Mouse (Mus musculus) heart, embryonic 14.5 days (tissue): ENCODE data around the gene Sdk2. TPM values are rescaled to one million over a fixed set of nuclear protein-coding genes. Genes with fewer than 3 reads are reported as not detected.

Source experiments
- ATAC-seq: fragments of 200-750 bp; cut with Nextera tagmentation; 2 replicates; pipeline ENCODE4 v1.8.0; 2017; ENCODE audit warnings: low read depth, moderate TSS enrichment; ENCODE audit not compliant: insufficient number of reproducible peaks, insufficient read depth, low FRiP score
- H3K27ac ChIP-seq, 2 experiments: fragments of 200-500 bp in 1 of 2; fragments of 300-500 bp in 1 of 2; sonication (generic) in 1 of 2; replicated peaks in 1 of 2; 2 replicates each; pipeline ENCODE4 v1.5.1; 2012 to 2014; ENCODE audit warnings: low read depth in 2 of 2, low read length in 2 of 2, control low read depth in 1 of 2, mild to moderate bottlenecking in 1 of 2, mixed read lengths in 1 of 2; ENCODE audit not compliant: control insufficient read depth in 1 of 2, insufficient read depth in 1 of 2
- H3K27me3 ChIP-seq: fragments of 300-500 bp; sonication (generic); 2 replicates; pipeline ENCODE4 v1.6.1; 2014; ENCODE audit warnings: mild to moderate bottlenecking, low read length, control low read depth; ENCODE audit not compliant: control insufficient read depth, insufficient read depth
- H3K36me3 ChIP-seq: fragments of 300-500 bp; sonication (generic); 2 replicates; pipeline ENCODE4 v1.6.1; 2014; ENCODE audit warnings: mild to moderate bottlenecking, control low read depth, low read length, mixed read lengths; ENCODE audit not compliant: control insufficient read depth, insufficient read depth
- H3K4me1 ChIP-seq, 2 experiments: fragments of 200-500 bp in 1 of 2; fragments of 300-500 bp in 1 of 2; sonication (generic) in 1 of 2; 2 replicates each; pipeline ENCODE4 v1.6.1; 2012 to 2014; ENCODE audit warnings: low read length in 2 of 2, control low read depth in 1 of 2, mixed read lengths in 1 of 2; ENCODE audit not compliant: control insufficient read depth in 2 of 2, insufficient read depth in 2 of 2
- H3K4me2 ChIP-seq: fragments of 300-500 bp; sonication (generic); 2 replicates; pipeline ENCODE4 v1.6.1; 2014; ENCODE audit warnings: mild to moderate bottlenecking, low read length
- H3K4me3 ChIP-seq, 2 experiments: fragments of 200-500 bp in 1 of 2; fragments of 300-500 bp in 1 of 2; sonication (generic) in 1 of 2; 2 replicates each; pipeline ENCODE4 v1.5.1; 2012 to 2014; ENCODE audit warnings: low read length in 2 of 2, mild to moderate bottlenecking in 2 of 2, control low read depth in 1 of 2, low read depth in 1 of 2, moderate library complexity in 1 of 2; ENCODE audit not compliant: control insufficient read depth in 1 of 2, insufficient read depth in 1 of 2
- H3K9ac ChIP-seq: fragments of 300-500 bp; sonication (generic); 2 replicates; pipeline ENCODE4 v1.6.1; 2014; ENCODE audit warnings: mild to moderate bottlenecking, low read length
- H3K9me3 ChIP-seq: fragments of 300-500 bp; sonication (generic); 2 replicates; pipeline ENCODE4 v1.6.1; 2016; ENCODE audit warnings: low read length, control low read depth; ENCODE audit not compliant: control insufficient read depth
- WGBS: fragments of 180-500 bp; shearing (Covaris S2); extraction: QIAGEN DNeasy Blood & Tissue Kit; methylation state at CpG from one replicate; pipeline ENCODE4 v1.1.7; 2014; 5-methylcytosine and 5-hydroxymethylcytosine counted together
- polyA plus RNA-seq: library from polyadenylated mRNA; unstranded; fragments of >200 nt; fragmentation: Nextera tagmentation; extraction: Ambion mirVana; gene quantifications from 2 replicates; pipeline ENCODE4 v1.2.1, GENCODE M21; 2014

Gene Sdk2
- polyA plus RNA-seq, 1 experiment from 2014 or later, result 2.4 TPM

GRCm38 (mm10) chr11:113736848-113737552 is 329.8 kb downstream of the Sdk2 start:
- Histone ChIP-seq H3K9me3 (no peaks in the 10 kb centered on the region), H3K4me3 (no peak overlapping the region), H3K36me3 (no peaks in the 10 kb centered on the region), H3K27me3 (no peaks in the 10 kb centered on the region), H3K27ac (no peak overlapping the region), H3K9ac (no peak overlapping the region), H3K4me2 (no peak overlapping the region), H3K4me1 (peaks cover 28 to 57% of the 10 kb centered on the region in 2 experiments)
- ATAC-seq, result no peak
- WGBS, result 69% methylated on average over 11 of the region's 11 CpGs

- H3K4me3 ChIP-seq, result no peak overlapping the region
- no peak overlapping the region for H3K27ac ChIP-seq
- 68% methylated on average over 6 of the region's 6 CpGs for WGBS
- H3K4me1 ChIP-seq, result peaks cover 28 to 55% of the 10 kb centered on the region in 2 experiments
- no peaks in the 10 kb centered on the region for H3K27me3 ChIP-seq
- H3K36me3 ChIP-seq, result no peaks in the 10 kb centered on the region
- no peak overlapping the region for H3K9ac ChIP-seq
- ATAC-seq, result no peak
- no peaks in the 10 kb centered on the region for H3K9me3 ChIP-seq
- no peak overlapping the region for H3K4me2 ChIP-seq
These were observed 331.7 kb downstream of the Sdk2 start for GRCm38 (mm10) chr11:113735151-113735550.

GRCm38 (mm10) chr11:113733631-113734364 is 333.0 kb downstream of the Sdk2 start:
- H3K9me3 ChIP-seq, result no peaks in the 10 kb centered on the region
- WGBS, result 46% methylated on average over 6 of the region's 6 CpGs
- H3K4me1 ChIP-seq, result peaks cover 18 to 42% of the 10 kb centered on the region in 2 experiments
- H3K36me3 ChIP-seq, result peaks cover 6% of the 10 kb centered on the region
- ATAC-seq, result no peak
- H3K27ac ChIP-seq, result peak overlapping the region; percentile 3 to 33; a peak in 2 of 4 replicates
- H3K27me3 ChIP-seq, result no peaks in the 10 kb centered on the region
- H3K9ac ChIP-seq, result peak overlapping the region; percentile 16; the same call in 1 of the 2 replicates
- no peak overlapping the region for H3K4me3 ChIP-seq
- H3K4me2 ChIP-seq, result no peak overlapping the region

- Histone ChIP-seq H3K27ac (no peak overlapping the region), H3K4me1 (peaks cover 14 to 31% of the 10 kb centered on the region in 2 experiments), H3K36me3 (peaks cover 23% of the 10 kb centered on the region), H3K27me3 (no peaks in the 10 kb centered on the region), H3K9me3 (no peaks in the 10 kb centered on the region), H3K4me3 (no peak overlapping the region), H3K9ac (no peak overlapping the region), H3K4me2 (no peak overlapping the region)
- ATAC-seq, result no peak
- 89% methylated on average over 10 of the region's 10 CpGs for WGBS
These were observed 334.8 kb downstream of the Sdk2 start for GRCm38 (mm10) chr11:113731945-113732612.

- Histone ChIP-seq H3K4me3 (no peak overlapping the region), H3K27me3 (no peaks in the 10 kb centered on the region), H3K4me2 (no peak overlapping the region), H3K36me3 (peaks cover 34% of the 10 kb centered on the region), H3K9ac (no peak overlapping the region), H3K9me3 (no peaks in the 10 kb centered on the region), H3K4me1 (peaks cover 14 to 29% of the 10 kb centered on the region in 2 experiments), H3K27ac (no peak overlapping the region)
- ATAC-seq, result no peak
- 63% methylated on average over 3 of the region's 3 CpGs for WGBS
These were observed 336.0 kb downstream of the Sdk2 start for GRCm38 (mm10) chr11:113730879-113731278.

- no peak overlapping the region for H3K4me2 ChIP-seq
- H3K4me3 ChIP-seq, result no peak overlapping the region
- no peaks in the 10 kb centered on the region for H3K27me3 ChIP-seq
- H3K36me3 ChIP-seq, result peaks cover 36% of the 10 kb centered on the region
- ATAC-seq, result no peak
- no peak overlapping the region for H3K27ac ChIP-seq
- no peak overlapping the region for H3K9ac ChIP-seq
- H3K9me3 ChIP-seq, result no peaks in the 10 kb centered on the region
- H3K4me1 ChIP-seq, result peaks cover 18 to 20% of the 10 kb centered on the region in 2 experiments
- 53% methylated on average over 8 of the region's 8 CpGs for WGBS
These were observed 336.9 kb downstream of the Sdk2 start for GRCm38 (mm10) chr11:113729917-113730316.

GRCm38 (mm10) chr11:113729239-113729638 is 337.6 kb downstream of the Sdk2 start:
- Histone ChIP-seq H3K4me2 (no peak overlapping the region), H3K4me3 (no peak overlapping the region), H3K36me3 (peaks cover 36% of the 10 kb centered on the region), H3K9me3 (no peaks in the 10 kb centered on the region), H3K27ac (no peak overlapping the region), H3K9ac (no peak overlapping the region), H3K4me1 (peaks cover 14 to 17% of the 10 kb centered on the region in 2 experiments), H3K27me3 (no peaks in the 10 kb centered on the region)
- WGBS, result 88% methylated on average over 21 of the region's 21 CpGs
- no peak for ATAC-seq
